Mouse (Mus musculus): ENCODE results near the gene Itgb6.

GRCm38 (mm10) chr2:60755101-60755500 lies 32.7 kb upstream of the Itgb6 start:
- TF ChIP-seq POLR2A (IDR thresholded peaks at IDR 0.05; ENCODE audit: extremely low read depth, insufficient read depth, low read length) (no peak), CTCF (IDR thresholded peaks at IDR 0.05; ENCODE audit: extremely low read depth, insufficient read depth, low read length) (no peak)

Measured in cortical plate, adult 2 months (tissue).